Mouse (Mus musculus): ENCODE data around the gene Trpc7.

- no peak for TF ChIP-seq CTCF (IDR thresholded peaks at IDR 0.05; ENCODE audit: low read depth, low read length)
- no peak for TF ChIP-seq POLR2A (IDR thresholded peaks at IDR 0.05; ENCODE audit: extremely low read depth, insufficient read depth, low read length)
Measured at GRCm38 (mm10) chr13:56734617-56735016, 161.2 kb downstream of the Trpc7 start.

All from liver, adult 2 months (tissue).